Mouse (Mus musculus) erythroblast, adult 5-6 weeks (primary cell): ENCODE results near the gene Stx2. TPM values are rescaled to one million over a fixed set of nuclear protein-coding genes. Genes with fewer than 3 reads are reported as not detected.

Experiments used
- ATAC-seq: replicated peaks from 2 replicates; pipeline ENCODE4 v1.8.0; 2016; ENCODE audit warnings: moderate number of reproducible peaks, mild to moderate bottlenecking, moderate TSS enrichment, inconsistent platforms; ENCODE audit not compliant: poor library complexity, low FRiP score, severe bottlenecking
- total RNA-seq, 2 experiments: library from RNA; stranded (forward) in 1 of 2; stranded (reverse) in 1 of 2; fragments of 150-400 nt in 1 of 2; fragments of 200-764, 138-1000 nt in 1 of 2; gene quantifications; 2 replicates each; pipeline versions ENCODE4 v1.2.3 to v1.2.4; 2015 to 2017; ENCODE audit warnings: low replicate concordance in 2 of 2

Stx2 gene
- total RNA-seq (2015; ENCODE audit: low replicate concordance) (48.0 and 57.3 TPM in 2 replicates), total RNA-seq (2017; ENCODE audit: low replicate concordance) (160 and 298 TPM in 2 replicates)

DNA sequence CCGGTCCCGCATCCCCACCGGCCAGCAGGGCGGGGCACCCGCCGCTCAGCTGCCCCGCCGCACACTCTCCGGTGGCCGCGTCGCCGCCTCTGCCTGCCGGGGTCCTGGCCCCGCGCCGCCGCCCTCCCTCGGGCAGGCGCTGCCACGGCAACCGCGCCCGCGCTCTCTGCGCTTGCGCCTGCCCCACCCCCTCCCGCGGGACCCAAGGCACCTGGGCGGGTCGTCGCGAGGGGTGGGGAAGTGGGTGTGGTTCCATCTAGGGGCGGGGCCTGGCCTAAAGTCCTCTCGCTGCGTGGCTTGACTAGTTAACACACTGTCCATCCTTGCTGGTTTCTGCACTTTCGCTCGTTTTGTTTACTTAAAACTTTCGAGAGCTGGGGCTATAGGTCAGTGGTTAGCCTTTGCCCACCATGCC is at the start of gene Stx2:
Stx2 (minus strand) TSS at position 163 of the 415 bp plus-strand sequence.
- ATAC-seq, result peak; percentile 83

DNA sequence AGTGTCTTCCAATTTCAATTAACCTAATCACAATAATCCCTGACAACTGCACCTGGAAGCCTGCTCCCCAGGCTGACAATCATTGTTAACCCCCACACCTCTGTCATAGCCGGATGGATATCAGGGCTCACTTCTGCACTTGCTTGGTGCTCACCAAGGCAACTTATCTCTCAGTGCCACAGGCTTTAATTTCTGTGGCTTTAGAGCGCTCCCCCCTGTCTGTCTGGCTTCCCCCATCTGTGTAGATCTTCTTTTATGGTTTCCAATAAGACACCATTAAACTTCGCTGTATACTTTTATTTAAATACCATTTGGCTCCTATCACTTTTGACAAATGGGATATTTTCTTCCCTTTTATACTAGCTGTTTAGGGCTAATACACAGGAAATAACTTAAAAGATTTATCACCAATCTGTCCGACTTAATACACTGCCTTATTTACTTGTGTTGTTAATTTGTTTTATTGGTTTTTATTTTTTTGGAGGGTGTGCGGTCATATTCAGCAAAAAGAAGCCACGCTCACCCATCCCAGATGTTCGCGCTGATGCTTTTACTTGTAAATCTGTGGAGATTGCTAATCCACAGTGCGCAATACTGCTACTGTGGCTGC is 46.4 kb upstream of the Stx2 start:
- ATAC-seq, result no peak

DNA sequence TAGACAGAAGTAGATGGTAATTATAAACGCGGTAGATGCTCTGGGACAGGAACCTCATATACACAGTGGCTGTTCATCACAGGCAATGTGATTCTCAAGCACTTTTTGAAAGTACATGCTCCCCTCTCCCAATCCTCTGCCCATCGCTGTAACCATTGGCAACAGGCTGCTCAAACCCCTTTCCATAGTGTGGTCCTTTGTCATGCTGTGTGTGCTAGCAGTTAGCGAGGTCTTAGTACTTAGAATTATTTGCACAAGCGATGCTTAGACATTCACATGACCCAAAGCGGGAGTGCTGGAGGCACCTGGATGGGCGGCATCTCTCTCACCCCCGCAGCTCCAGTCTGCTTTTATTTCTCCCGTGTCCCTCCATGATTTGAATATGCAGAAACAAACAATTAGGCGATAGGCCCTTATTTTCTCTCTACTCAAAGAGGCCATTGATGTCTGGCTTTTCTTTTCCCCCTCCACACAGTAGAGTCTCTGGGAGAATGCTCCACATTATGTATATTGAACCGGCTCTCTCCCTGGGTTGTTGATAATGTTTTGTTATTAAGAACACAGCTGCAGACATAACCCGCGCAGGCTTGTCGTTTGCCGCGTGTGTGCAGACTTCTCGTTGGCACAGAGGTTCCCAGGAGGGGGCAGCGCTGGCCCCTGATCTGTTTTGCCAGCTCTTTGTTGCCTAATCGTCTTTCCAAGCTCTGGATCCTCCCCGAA is 44.4 kb upstream of the Stx2 start:
- no peak for ATAC-seq

DNA sequence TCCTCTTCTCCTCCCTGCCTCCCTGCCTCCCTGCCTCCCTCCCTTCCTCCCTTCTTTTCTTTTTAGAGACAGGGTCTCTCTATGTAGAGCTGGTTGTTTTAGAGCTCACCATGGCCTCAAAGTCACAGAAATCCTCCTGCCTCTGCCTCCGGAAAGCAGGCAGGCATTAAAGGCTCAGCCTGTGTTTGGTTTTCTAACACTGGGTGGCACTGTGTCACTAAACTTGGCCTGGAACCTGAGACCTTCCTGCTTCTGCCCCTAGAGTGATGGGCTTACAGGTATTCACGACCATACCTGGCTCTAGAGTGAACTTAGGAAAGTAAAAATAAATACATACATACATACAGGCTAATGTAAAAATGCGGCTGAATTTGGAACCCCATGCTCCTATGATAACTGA is 43.5 kb upstream of the Stx2 start:
- no peak for ATAC-seq

DNA sequence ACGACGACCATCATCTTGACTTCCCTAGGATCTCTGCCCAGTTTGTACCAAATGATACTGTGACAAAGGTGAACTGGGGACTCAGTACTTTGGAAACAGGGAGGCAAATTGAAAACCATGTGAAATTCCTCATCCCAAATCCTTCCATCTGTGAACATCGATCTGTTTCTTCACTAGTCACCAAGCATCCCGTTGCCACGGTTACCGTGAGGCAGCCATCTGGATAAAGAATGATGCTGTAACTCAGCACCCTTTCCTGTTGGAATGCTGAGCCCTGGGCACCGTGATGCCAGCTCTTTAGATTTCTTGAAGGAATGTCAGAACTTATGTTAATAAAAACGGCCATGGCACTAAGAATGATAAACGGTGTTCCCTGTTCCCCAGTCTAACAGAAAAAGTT is 41.0 kb upstream of the Stx2 start:
- no peak for ATAC-seq

DNA sequence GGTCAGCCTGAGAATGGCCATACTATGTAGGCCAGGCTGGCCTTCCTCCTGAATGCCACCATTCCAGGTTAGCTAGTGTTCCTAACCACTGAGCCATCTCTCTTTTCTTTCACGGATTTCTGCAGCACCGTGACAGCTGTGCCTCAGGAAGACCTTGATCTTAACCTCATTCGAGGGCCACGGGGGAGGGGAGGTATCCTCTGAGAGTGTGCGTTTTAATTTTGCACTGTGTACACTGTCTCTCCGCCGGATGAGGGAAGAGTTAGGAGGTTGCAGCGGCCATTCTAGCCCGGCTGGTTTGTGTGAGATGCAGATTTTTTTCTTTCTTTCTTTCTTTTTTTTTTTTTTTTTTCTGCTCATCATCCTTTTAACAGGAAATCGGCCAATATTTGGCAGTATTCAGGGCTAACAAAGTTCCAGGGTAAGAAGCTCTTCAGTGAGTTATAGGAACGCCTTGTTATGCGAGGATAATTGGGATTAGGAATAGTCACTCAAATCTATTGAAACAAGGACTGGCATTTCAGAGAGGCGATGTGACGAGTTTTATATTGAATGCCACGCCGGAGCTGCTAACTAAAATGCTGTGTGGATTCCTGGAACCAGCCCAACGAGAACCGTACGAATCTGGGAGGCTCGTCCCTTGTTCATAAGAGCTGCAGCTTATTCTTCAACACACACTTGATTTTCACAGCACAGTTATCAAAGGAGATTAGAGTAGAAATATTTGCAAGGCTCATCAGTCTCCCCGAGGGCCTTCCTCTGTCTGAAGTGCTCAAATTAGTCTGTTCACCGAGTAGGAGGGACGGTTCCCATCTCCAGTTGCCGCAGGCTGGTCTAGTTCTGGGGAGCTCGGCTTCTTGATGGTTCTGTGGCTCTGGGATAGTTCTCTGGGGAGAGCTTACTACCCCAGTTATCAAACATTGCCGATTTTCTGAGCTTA is 37.5 kb upstream of the Stx2 start:
- ATAC-seq, result no peak

DNA sequence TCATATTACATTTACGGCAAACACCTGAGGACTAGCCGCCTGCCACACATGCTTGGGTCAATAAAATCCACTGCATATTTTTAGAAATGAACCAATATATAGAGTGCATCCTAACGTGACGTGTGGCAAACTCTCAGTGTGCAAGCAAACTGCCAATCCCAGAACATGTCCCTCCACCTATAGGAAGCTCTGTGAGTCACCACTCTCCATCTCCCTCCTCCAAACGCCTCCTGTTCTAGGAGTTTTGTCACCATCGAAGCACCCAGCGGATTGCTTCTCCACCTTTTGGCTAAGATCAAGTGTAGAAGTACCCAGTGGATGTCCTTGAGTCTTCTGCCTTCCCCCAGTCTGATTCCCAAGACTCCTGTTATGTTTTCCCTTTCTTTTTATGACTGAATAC is 29.4 kb upstream of the Stx2 start:
- ATAC-seq, result no peak

DNA sequence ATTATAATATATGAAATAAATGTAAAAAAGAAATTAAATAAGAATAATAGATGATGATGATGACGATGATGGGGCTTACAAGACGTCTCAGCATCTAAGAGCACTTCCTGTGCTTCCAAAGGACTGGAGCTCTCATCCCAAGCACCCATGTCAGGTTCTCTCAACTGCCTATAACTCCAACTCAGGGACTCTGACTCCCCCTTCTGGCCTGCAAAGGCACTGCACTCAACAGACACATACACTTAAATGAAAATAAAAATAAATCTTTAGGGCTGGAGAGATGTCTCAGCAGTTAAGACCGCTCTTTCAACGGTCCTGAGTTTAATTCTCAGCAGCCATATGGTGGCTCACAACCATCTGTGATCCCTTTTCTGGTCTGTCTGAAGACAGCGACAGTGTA is 28.3 kb upstream of the Stx2 start:
- ATAC-seq, result no peak

DNA sequence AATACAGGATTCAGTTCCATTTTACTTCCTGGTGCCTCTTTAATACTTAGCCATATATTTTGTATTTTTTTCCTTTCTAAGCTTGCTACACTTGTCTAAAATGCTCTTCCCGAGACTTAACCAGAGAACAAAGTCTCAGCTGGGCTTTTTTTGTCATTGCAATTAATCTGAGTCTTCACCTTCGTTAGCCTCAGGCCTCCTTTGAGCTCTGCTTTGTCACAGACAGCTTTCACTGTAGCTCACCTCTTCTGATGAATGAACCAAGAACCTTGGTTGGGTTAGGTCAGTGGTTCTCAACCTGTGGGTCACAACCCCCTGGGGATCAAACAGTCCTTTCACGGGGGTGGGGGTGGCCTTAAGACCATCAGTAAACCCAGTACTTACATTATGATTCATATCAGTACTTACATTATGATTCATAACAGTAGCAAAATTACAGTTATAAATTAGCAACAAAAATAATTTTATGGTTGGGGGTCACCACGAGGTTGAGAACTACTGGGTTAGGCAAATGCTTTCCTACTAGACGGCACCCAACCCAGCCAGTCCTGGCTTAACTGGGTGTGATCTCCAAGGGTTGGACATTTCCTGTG is 20.9 kb upstream of the Stx2 start:
- ATAC-seq, result no peak

DNA sequence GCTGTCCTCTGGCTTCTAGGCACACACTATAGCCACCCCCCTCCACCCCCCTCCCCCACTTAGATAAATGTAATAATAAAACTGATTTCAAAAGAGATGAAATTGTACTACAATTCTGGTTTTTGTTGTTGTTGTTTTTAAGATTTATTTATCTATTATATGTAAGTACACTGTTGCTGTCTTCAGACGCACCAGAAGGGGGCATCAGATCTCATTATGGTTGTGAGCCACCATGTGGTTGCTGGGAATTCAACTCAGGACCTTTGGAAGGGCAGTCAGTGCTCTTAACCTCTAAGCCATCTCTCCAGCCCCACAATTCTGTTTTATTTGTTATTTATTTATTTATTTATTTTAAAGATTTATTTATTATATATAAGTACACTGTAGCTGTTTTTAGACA is 18.3 kb upstream of the Stx2 start:
- no peak for ATAC-seq

DNA sequence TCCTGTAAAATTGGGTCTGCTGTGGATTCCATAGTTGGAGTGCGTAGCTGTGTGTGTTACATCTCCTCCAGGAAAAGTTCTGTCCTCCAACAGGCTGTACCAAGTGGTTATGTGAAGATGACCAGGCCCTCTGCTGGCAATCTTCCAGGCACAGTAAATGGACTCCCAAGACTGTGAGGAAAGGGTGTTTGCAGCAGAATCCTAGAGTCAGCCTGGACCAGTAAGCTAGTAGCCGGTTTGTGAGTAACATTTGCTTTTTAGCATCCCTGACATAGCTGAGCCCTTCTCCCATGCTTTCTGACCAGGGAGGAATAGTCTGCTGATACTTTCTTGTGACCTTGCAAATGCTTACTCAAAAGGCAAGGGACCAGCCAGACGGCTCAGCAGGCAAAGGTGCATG is 17.8 kb upstream of the Stx2 start:
- ATAC-seq, result no peak

DNA sequence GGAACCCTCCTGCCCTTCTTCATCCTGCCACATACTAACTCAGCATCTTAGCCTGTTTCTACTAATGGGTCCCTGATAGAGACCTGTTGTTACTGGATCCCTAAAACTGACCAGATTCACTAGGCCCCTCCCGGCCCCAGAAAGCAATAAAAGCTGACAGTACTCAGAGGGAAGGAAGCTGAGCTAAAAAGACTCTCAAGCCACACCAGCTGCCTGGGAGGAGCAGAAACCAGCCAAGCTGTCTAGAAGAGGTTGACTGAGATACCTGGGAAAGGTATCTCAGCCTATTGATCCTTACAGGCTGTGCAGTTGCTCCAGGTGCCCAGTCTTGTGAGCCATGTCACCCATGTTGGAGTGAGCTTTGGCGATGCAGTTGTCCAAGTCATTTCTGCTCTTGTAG is 17.4 kb upstream of the Stx2 start:
- no peak for ATAC-seq

DNA sequence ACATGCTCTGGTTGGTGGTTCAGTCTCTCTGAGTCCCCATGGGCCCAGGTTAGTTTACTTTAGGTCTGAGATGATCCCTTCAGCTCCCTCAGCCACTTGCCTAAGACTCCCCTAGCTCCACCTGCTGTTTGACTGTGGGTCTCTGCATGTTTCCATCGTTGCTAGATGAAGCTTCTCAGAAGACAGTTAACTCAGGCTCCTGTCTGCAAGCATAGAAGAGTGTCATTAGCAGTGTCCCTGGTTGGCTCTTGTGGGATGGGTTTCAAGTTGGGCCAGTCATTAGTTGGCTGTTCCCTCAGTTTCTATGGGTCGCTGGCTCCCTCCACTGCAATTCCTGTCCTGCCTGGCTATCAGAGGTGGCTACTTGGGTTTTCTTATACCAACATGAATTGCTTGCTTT is 16.7 kb upstream of the Stx2 start:
- no peak for ATAC-seq

DNA sequence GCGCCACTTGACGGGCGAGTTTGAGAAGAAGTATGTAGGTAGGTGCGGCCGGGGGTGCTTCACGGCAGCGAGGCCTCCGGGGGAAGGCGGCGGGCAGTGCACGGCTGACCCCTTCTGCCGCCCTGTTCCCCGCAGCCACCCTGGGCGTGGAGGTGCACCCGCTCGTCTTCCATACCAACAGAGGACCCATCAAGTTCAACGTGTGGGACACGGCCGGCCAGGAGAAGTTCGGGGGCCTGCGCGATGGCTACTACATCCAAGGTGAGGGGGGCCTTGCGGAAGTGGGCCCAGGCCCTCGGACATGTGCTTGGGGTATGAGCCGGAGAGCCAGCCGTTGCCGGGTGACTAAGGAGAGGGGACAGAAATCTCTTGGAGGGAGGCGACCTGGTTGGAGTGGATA is 12.4 kb upstream of the Stx2 start:
- ATAC-seq, result peak; percentile 11; the same call in 1 of the 2 replicates

DNA sequence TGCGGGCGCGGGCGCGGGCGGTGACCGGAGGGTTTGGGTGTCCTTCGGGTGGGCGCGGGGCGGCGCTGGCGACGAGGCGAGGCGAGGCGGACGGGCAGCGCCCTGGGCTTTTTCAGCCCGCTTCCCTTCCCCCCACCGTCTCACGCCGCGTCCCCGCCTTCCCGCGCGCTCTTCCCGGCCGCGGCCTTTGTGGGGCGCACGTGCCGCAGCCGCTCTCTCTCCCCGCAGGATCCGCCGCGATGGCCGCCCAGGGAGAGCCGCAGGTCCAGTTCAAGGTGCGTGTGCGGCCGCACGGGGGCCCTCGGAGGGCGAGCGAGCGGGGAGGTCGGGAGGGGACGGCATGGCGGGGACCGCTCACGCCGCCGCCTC is 11.9 kb upstream of the Stx2 start:
- 0 out of 2 replicates have a peak, but pooled peaks have one; percentile 26 for ATAC-seq

DNA sequence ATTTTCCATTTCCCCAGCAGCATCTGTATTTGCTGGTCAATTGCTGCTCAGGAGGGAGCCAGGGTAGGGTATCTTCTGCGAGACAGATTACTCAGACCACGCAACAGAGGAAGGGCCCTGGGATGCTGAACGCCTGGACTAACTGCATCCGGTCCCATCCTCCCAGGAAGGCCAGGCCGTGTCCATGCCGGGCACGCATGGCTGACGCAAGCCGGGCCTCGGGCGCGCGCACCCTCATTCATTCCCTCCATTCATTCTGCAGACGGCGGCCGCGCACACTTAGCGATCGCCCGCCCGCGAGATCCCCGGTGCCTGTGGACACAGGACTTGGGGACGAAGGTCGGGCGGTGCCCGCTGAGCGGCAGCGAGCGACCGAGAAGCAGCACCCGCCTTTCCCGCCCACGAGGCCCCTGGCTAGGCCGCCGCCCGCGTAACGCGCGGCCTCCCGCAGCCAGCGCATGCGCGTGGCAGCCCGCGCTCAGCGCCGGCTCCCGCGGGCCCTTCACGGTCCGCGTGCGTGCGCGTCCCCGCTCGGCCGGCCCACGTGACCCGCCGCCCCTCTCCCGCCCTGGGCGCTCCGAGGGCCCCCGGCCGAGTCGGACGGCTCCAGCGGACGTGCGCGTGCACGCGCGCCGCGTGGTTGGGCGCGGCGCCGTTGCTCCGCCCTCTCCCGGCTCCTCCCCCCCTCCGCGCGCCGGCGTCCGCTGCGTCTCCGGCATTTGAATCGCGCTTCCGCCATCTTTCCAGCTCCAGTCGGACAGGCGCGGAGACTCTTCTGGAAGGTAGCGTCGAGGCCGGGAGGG is 11.3 kb upstream of the Stx2 start, which contains the start of gene Ran:
Ran (plus strand) TSS at position 573 of the 803 bp plus-strand sequence.
- peak; percentile 75 for ATAC-seq

DNA sequence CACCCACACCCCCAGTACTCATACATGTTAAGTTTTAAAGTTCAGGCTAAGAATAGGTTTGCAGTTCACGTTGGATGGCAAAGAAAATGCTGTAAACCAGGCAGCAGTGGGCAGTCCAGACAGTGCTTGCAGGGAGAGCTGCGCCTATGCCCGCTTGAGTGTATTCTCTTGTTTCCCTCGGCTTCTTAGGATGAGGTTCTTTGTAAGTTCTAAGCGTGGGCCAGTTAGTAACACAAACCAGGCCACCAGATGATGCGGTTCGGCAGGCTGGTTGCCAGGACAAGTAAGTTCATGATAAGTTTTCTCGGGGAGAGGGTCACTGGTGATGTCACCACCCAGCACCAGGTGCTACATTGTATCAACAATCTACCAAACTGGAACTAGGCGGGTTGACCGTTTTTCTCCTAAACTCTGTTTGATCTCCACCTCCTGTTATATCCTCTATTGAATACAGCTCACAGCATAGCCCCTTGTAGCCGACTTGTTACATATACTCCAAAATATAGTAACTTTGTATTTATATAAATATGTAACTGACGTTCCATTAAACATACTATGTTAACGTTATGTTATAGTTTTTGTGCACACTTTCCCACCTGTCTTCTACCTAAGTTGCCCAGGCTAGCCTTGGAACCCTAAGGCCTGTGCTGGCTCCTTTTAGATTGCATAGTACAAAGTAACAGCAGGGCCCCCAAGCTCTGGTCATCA is 10.6 kb upstream of the Stx2 start:
- peak; percentile 29 for ATAC-seq

DNA sequence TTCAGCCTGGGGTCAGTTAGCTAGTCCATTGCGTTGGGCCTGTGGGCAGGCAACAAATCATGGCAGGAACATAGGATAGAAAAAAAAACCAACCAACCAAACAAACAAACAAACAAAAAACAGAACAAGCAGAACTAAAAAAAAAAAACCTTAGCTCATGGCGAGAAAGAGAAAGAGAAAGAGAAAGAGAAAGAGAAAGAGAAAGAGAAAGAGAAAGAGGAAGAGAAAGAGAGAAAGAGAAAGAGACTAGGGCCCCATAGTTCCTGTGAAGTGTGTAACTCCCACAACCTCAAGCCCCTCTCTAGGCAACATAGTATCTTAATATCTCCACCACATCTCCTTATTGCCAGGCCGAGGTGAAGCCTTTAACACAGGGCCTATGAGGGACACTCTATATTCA is 8.0 kb upstream of the Stx2 start:
- ATAC-seq, result no peak

DNA sequence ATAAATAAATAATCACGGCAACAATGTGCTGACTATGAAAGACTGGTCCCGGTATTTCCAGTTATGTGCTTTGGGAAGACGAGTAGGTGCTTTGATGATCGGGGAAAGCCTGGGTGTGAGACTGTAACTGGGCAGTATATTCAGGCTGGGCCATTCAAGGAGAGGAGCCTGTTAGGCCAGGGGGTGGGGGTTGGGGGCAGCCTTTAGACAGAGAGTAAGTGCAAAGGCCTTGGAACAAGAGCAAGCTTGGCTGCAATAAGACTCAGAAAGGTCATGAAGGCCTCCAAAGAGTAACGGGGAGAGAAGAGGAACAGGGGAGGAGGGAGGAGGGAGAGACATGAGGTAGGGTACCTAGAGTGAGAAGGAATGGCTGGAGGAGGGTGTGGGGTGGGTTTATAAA is 7.2 kb upstream of the Stx2 start:
- ATAC-seq, result no peak
